27 mouse cellular contexts compared by ENCODE assay signal in the genomic region with DNA sequence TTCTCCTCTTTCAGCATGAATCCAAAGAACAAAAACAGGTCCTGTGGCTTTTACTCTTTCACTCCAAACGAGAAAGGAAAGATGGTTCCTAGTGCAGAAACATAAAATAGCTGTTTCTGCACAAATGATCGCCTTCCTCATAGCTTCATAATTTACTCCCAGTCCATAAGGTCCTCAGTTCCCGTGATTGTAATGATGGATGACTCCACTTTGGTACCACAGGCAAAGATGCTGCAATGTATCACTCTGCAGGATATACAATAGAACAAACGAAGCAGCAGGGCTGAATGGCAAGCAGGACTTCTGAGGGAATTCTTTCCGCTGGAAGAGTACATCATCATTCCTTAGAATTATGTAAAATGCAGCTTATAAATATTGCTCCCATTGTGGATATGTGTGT.
DNase-seq lines count a peak whose midpoint lies in the region; ATAC-seq and TF ChIP-seq lines count a peak whose summit lies in the region.
"Had no signal": no experiment of that assay in that cellular context is flagged by ENCODE, and none has a peak within 500 bp of the region (broad histone marks: within the 10 kb centered on the region; RNA-seq: fewer than 3 reads in every experiment).

No protein-coding gene starts in this region.

- no peak overlapping the region for H3K4me3 ChIP-seq in midbrain, embryonic 11.5 days (ENCODE audit: low read depth, low read length)
- H3K4me3 ChIP-seq in midbrain, embryonic 14.5 days (replicated peaks; ENCODE audit: low read depth, low read length): no peak overlapping the region
- H3K4me3 ChIP-seq in neural tube, embryonic 15.5 days (replicated peaks): no peak overlapping the region
- no peak overlapping the region for H3K4me3 ChIP-seq in midbrain, postnatal 0 days (ENCODE audit: low read depth, low read length)
- no peak overlapping the region for H3K4me3 ChIP-seq in liver, embryonic 12.5 days
- H3K4me3 ChIP-seq: embryonic facial prominence, embryonic 10.5 days; embryonic facial prominence, embryonic 13.5 days; erythroblast, embryonic 14.5 days; forebrain, embryonic 12.5 days; forebrain, embryonic 15.5 days; heart, embryonic 12.5 days; heart, embryonic 15.5 days; hindbrain, embryonic 10.5 days had no signal

- no peaks in the 10 kb centered on the region for H3K36me3 ChIP-seq in midbrain, embryonic 11.5 days (ENCODE audit: control insufficient read depth, insufficient read depth, low read length)
- no peaks in the 10 kb centered on the region for H3K36me3 ChIP-seq in midbrain, embryonic 14.5 days (ENCODE audit: control insufficient read depth, insufficient read depth, low read length)
- H3K36me3 ChIP-seq in neural tube, embryonic 15.5 days: no peaks in the 10 kb centered on the region
- H3K36me3 ChIP-seq in midbrain, postnatal 0 days (ENCODE audit: insufficient read depth, low read length): no peaks in the 10 kb centered on the region
- no peaks in the 10 kb centered on the region for H3K36me3 ChIP-seq in liver, embryonic 12.5 days
- H3K36me3 ChIP-seq: embryonic facial prominence, embryonic 10.5 days; embryonic facial prominence, embryonic 13.5 days; forebrain, embryonic 12.5 days; forebrain, embryonic 15.5 days; heart, embryonic 12.5 days; heart, embryonic 15.5 days; hindbrain, embryonic 10.5 days had no signal

- no peaks in the 10 kb centered on the region for H3K4me1 ChIP-seq in midbrain, embryonic 11.5 days (ENCODE audit: control insufficient read depth, insufficient read depth, low read length)
- no peaks in the 10 kb centered on the region for H3K4me1 ChIP-seq in midbrain, embryonic 14.5 days (ENCODE audit: control insufficient read depth, insufficient read depth, low read length)
- no peaks in the 10 kb centered on the region for H3K4me1 ChIP-seq in neural tube, embryonic 15.5 days
- no peaks in the 10 kb centered on the region for H3K4me1 ChIP-seq in midbrain, postnatal 0 days (ENCODE audit: insufficient read depth, low read length)
- no peaks in the 10 kb centered on the region for H3K4me1 ChIP-seq in liver, embryonic 12.5 days
- H3K4me1 ChIP-seq: embryonic facial prominence, embryonic 13.5 days; heart, embryonic 12.5 days; heart, embryonic 15.5 days; hindbrain, embryonic 10.5 days had no signal

- no peak overlapping the region for H3K27ac ChIP-seq in midbrain, embryonic 11.5 days (ENCODE audit: low read depth, low read length)
- no peak overlapping the region for H3K27ac ChIP-seq in midbrain, embryonic 14.5 days (replicated peaks; ENCODE audit: low read depth, low read length)
- no peak overlapping the region; the same call in 1 of the 2 replicates for H3K27ac ChIP-seq in neural tube, embryonic 15.5 days (replicated peaks)
- H3K27ac ChIP-seq in midbrain, postnatal 0 days (ENCODE audit: low read depth, low read length): no peak overlapping the region
- H3K27ac ChIP-seq in liver, embryonic 12.5 days: no peak overlapping the region
- H3K27ac ChIP-seq: embryonic facial prominence, embryonic 10.5 days; embryonic facial prominence, embryonic 13.5 days; forebrain, embryonic 12.5 days; forebrain, embryonic 15.5 days; heart, embryonic 15.5 days; hindbrain, embryonic 10.5 days had no signal

- H3K27me3 ChIP-seq in midbrain, embryonic 11.5 days (ENCODE audit: control insufficient read depth, insufficient read depth, low read length): no peaks in the 10 kb centered on the region
- H3K27me3 ChIP-seq in midbrain, embryonic 14.5 days (ENCODE audit: control insufficient read depth, insufficient read depth, low read length): no peaks in the 10 kb centered on the region
- H3K27me3 ChIP-seq in neural tube, embryonic 15.5 days (replicated peaks): no peaks in the 10 kb centered on the region
- H3K27me3 ChIP-seq in midbrain, postnatal 0 days (ENCODE audit: insufficient read depth, low read length): no peaks in the 10 kb centered on the region
- no peaks in the 10 kb centered on the region for H3K27me3 ChIP-seq in liver, embryonic 12.5 days (replicated peaks)
- H3K27me3 ChIP-seq: embryonic facial prominence, embryonic 13.5 days; forebrain, embryonic 12.5 days; forebrain, embryonic 15.5 days; heart, embryonic 12.5 days; heart, embryonic 15.5 days had no signal

- WGBS in midbrain, embryonic 11.5 days: 72% methylated on average over 5 of the region's 5 CpGs
- 70% methylated on average over 5 of the region's 5 CpGs for WGBS in midbrain, embryonic 14.5 days
- WGBS in neural tube, embryonic 15.5 days: 16% methylated on average over 5 of the region's 5 CpGs
- 65% methylated on average over 5 of the region's 5 CpGs for WGBS in midbrain, postnatal 0 days
- 58% methylated on average over 5 of the region's 5 CpGs for WGBS in liver, embryonic 12.5 days (ENCODE audit: insufficient replicate concordance)

- peak; percentile 11 for DNase-seq in embryo, embryonic 10.5 days (ENCODE audit: low spot score)
- no peak for DNase-seq in embryo, embryonic 9.5 days (ENCODE audit: extremely low spot score)
- DNase-seq in midbrain, embryonic 11.5 days (ENCODE audit: low spot score, missing footprints): peak; percentile 59
- no peak for DNase-seq in midbrain, embryonic 14.5 days
- DNase-seq in neural tube, embryonic 10.5 days (ENCODE audit: extremely low spot score, low spot score): no peak
- peak; percentile 14 for DNase-seq in midbrain, postnatal 0 days (ENCODE audit: low spot score)
- DNase-seq: adrenal gland, adult 8-10 months; adrenal gland, postnatal 25 days; cerebellum, adult 18-20 months; cerebellum, adult 9-10 months; cerebellum, postnatal 14 days; gastrocnemius, postnatal 25 days; heart, adult 18-20 months; heart, postnatal 10 days; heart, postnatal 36 days had no signal

- no peak for TF ChIP-seq CTCF in midbrain, postnatal 0 days (IDR thresholded peaks at IDR 0.05)

- H3K9me3 ChIP-seq in midbrain, embryonic 11.5 days (ENCODE audit: control insufficient read depth, low read length): no peaks in the 10 kb centered on the region
- H3K9me3 ChIP-seq in midbrain, embryonic 14.5 days (ENCODE audit: control insufficient read depth, low read length): no peaks in the 10 kb centered on the region
- H3K9me3 ChIP-seq in neural tube, embryonic 15.5 days (replicated peaks): no peaks in the 10 kb centered on the region
- no peaks in the 10 kb centered on the region for H3K9me3 ChIP-seq in midbrain, postnatal 0 days (ENCODE audit: low read length)
- H3K9me3 ChIP-seq in liver, embryonic 12.5 days (replicated peaks): no peaks in the 10 kb centered on the region
- H3K9me3 ChIP-seq: embryonic facial prominence, embryonic 10.5 days; embryonic facial prominence, embryonic 13.5 days; forebrain, embryonic 12.5 days; forebrain, embryonic 15.5 days; heart, embryonic 12.5 days; heart, embryonic 15.5 days; hindbrain, embryonic 10.5 days had no signal

- no peak for ATAC-seq in midbrain, embryonic 11.5 days (ENCODE audit: low FRiP score)
- no peak for ATAC-seq in midbrain, embryonic 14.5 days (ENCODE audit: low FRiP score, low TSS enrichment)
- ATAC-seq in neural tube, embryonic 15.5 days (ENCODE audit: low FRiP score): peak; percentile 57; the same call in 1 of the 2 replicates
- ATAC-seq in midbrain, postnatal 0 days (ENCODE audit: low FRiP score): no peak
- no peak for ATAC-seq in liver, embryonic 12.5 days
- ATAC-seq: activated CD4-positive, CD25-positive, alpha-beta regulatory T cell, adult 4 months; forebrain, embryonic 15.5 days; hindbrain, embryonic 16.5 days had no signal

- H3K4me2 ChIP-seq in midbrain, embryonic 11.5 days: no peak overlapping the region
- no peak overlapping the region for H3K4me2 ChIP-seq in midbrain, embryonic 14.5 days (ENCODE audit: low read length)
- no peak overlapping the region for H3K4me2 ChIP-seq in neural tube, embryonic 15.5 days
- H3K4me2 ChIP-seq in midbrain, postnatal 0 days (ENCODE audit: low read depth, low read length, poor library complexity, severe bottlenecking): no peak overlapping the region
- no peak overlapping the region for H3K4me2 ChIP-seq in liver, embryonic 12.5 days
- H3K4me2 ChIP-seq: embryonic facial prominence, embryonic 13.5 days; forebrain, embryonic 12.5 days; forebrain, embryonic 15.5 days; heart, embryonic 12.5 days; heart, embryonic 15.5 days had no signal

- H3K9ac ChIP-seq in midbrain, embryonic 11.5 days (ENCODE audit: low read length): no peak overlapping the region
- H3K9ac ChIP-seq in midbrain, embryonic 14.5 days (replicated peaks; ENCODE audit: low read length): no peak overlapping the region
- no peak overlapping the region for H3K9ac ChIP-seq in neural tube, embryonic 15.5 days (replicated peaks)
- H3K9ac ChIP-seq in midbrain, postnatal 0 days (replicated peaks; ENCODE audit: low read length, poor library complexity, severe bottlenecking): no peak overlapping the region
- no peak overlapping the region for H3K9ac ChIP-seq in liver, embryonic 12.5 days
- H3K9ac ChIP-seq: embryonic facial prominence, embryonic 13.5 days; forebrain, embryonic 12.5 days; forebrain, embryonic 15.5 days; heart, embryonic 12.5 days; heart, embryonic 15.5 days had no signal

Comparison
In these comparisons a context has a peak if more than half of its experiments do, and no peak if none do; other contexts are left out.
1. DNase-seq: peak in embryo, embryonic 10.5 days (single experiment), midbrain, embryonic 11.5 days (single experiment) and midbrain, postnatal 0 days (single experiment); none in embryo, embryonic 9.5 days (single experiment), midbrain, embryonic 14.5 days (single experiment) and neural tube, embryonic 10.5 days (single experiment).